Mouse (Mus musculus) midbrain, embryonic 12.5 days (tissue): ENCODE data around the gene Colec11. TPM values are rescaled to one million over a fixed set of nuclear protein-coding genes. Genes with fewer than 3 reads are reported as not detected.
A peak's percentile ranks its signal among the peaks of the same experiment; 100 is the strongest.

ENCODE experiments used
- ATAC-seq: fragments of 200-750 bp; cut with Nextera tagmentation; 2 replicates; pipeline ENCODE4 v1.8.0; 2017; ENCODE audit warnings: low read depth, moderate TSS enrichment, moderate library complexity; ENCODE audit not compliant: low FRiP score
- H3K27ac ChIP-seq: fragments of 300-500 bp; sonication (generic); replicated peaks from 2 replicates; pipeline ENCODE4 v1.5.1; 2016; ENCODE audit warnings: mild to moderate bottlenecking
- H3K27me3 ChIP-seq: fragments of 300-500 bp; sonication (generic); 2 replicates; pipeline ENCODE4 v1.6.1; 2016; ENCODE audit warnings: mild to moderate bottlenecking
- H3K36me3 ChIP-seq: fragments of 300-500 bp; sonication (generic); 2 replicates; pipeline ENCODE4 v1.6.1; 2016
- H3K4me1 ChIP-seq: fragments of 300-500 bp; sonication (generic); 2 replicates; pipeline ENCODE4 v1.6.1; 2016
- H3K4me2 ChIP-seq: fragments of 300-500 bp; sonication (generic); replicated peaks from 2 replicates; pipeline ENCODE4 v1.6.1; 2016; ENCODE audit warnings: mild to moderate bottlenecking, moderate library complexity
- H3K4me3 ChIP-seq: fragments of 300-500 bp; sonication (generic); 2 replicates; pipeline ENCODE4 v1.5.1; 2016; ENCODE audit warnings: mild to moderate bottlenecking
- H3K9ac ChIP-seq: fragments of 300-500 bp; sonication (generic); replicated peaks from 2 replicates; pipeline ENCODE4 v1.6.1; 2016; ENCODE audit warnings: mild to moderate bottlenecking, moderate library complexity
- H3K9me3 ChIP-seq: fragments of 300-500 bp; sonication (generic); 2 replicates; pipeline ENCODE4 v1.6.1; 2016; ENCODE audit warnings: mild to moderate bottlenecking
- WGBS: fragments of 180-500 bp; shearing (Covaris S2); methylation state at CpG from one replicate; pipeline ENCODE4 v1.1.7; 2016; 5-methylcytosine and 5-hydroxymethylcytosine counted together
- polyA plus RNA-seq: library from polyadenylated mRNA; unstranded; fragments of >200 nt; fragmentation: Nextera tagmentation; extraction: Ambion mirVana; gene quantifications from 2 replicates; pipeline ENCODE4 v1.2.1, GENCODE M21; 2016

The Colec11 gene
- polyA plus RNA-seq, 1 experiment from 2014 or later, result 0.17 TPM

- no peak for ATAC-seq
- H3K9me3 ChIP-seq, result no peaks in the 10 kb centered on the region
- H3K9ac ChIP-seq, result no peak overlapping the region
- H3K4me1 ChIP-seq, result peaks cover 8% of the 10 kb centered on the region; the same call in 1 of the 2 replicates
- H3K4me2 ChIP-seq, result no peak overlapping the region
- H3K27ac ChIP-seq, result no peak overlapping the region
- no peak overlapping the region for H3K4me3 ChIP-seq
- peaks cover 24% of the 10 kb centered on the region for H3K36me3 ChIP-seq
- WGBS, result 89% methylated on average over 7 of the region's 7 CpGs
- H3K27me3 ChIP-seq, result no peaks in the 10 kb centered on the region
These were observed 2.2 kb upstream of the Colec11 start for GRCm38 (mm10) chr12:28625407-28625806.

- no peak overlapping the region for H3K4me2 ChIP-seq
- H3K9me3 ChIP-seq, result no peaks in the 10 kb centered on the region
- WGBS, result 88% methylated on average over 2 of the region's 2 CpGs
- no peak for ATAC-seq
- H3K4me3 ChIP-seq, result no peak overlapping the region
- peaks cover 12% of the 10 kb centered on the region for H3K36me3 ChIP-seq
- peaks cover 8% of the 10 kb centered on the region; the same call in 1 of the 2 replicates for H3K4me1 ChIP-seq
- no peak overlapping the region for H3K27ac ChIP-seq
- H3K9ac ChIP-seq, result no peak overlapping the region
- no peaks in the 10 kb centered on the region for H3K27me3 ChIP-seq
These were observed 1.1 kb upstream of the Colec11 start for GRCm38 (mm10) chr12:28624251-28624650.

- WGBS, result 92% methylated on average over 1 of the region's 1 CpGs
- no peaks in the 10 kb centered on the region for H3K27me3 ChIP-seq
- no peak overlapping the region for H3K27ac ChIP-seq
These were observed 536 bp downstream of the Colec11 start for GRCm38 (mm10) chr12:28622641-28623040.

GRCm38 (mm10) chr12:28622167-28622532 is 1.0 kb downstream of the Colec11 start:
- Histone ChIP-seq H3K4me2 (no peak overlapping the region), H3K9me3 (no peaks in the 10 kb centered on the region), H3K27ac (no peak overlapping the region), H3K27me3 (no peaks in the 10 kb centered on the region), H3K4me1 (peaks cover 8% of the 10 kb centered on the region; the same call in 1 of the 2 replicates), H3K9ac (no peak overlapping the region), H3K4me3 (no peak overlapping the region), H3K36me3 (no peaks in the 10 kb centered on the region)
- no peak for ATAC-seq
- WGBS, result 63% methylated on average over 5 of the region's 5 CpGs

More at GRCm38 (mm10) chr12:28622641-28623040, 536 bp downstream of the Colec11 start:
- H3K36me3 ChIP-seq, result no peaks in the 10 kb centered on the region
- H3K4me1 ChIP-seq, result peaks cover 8% of the 10 kb centered on the region; the same call in 1 of the 2 replicates
- H3K4me3 ChIP-seq, result no peak overlapping the region
- no peak overlapping the region for H3K9ac ChIP-seq
- H3K9me3 ChIP-seq, result no peaks in the 10 kb centered on the region
- H3K4me2 ChIP-seq, result no peak overlapping the region
- no peak for ATAC-seq

- peaks cover 8% of the 10 kb centered on the region; the same call in 1 of the 2 replicates for H3K4me1 ChIP-seq
- H3K4me3 ChIP-seq, result no peak overlapping the region
- no peaks in the 10 kb centered on the region for H3K27me3 ChIP-seq
- WGBS, result 37% methylated on average over 7 of the region's 7 CpGs
- no peaks in the 10 kb centered on the region for H3K36me3 ChIP-seq
- no peak for ATAC-seq
- H3K9me3 ChIP-seq, result no peaks in the 10 kb centered on the region
- no peak overlapping the region for H3K4me2 ChIP-seq
- H3K27ac ChIP-seq, result no peak overlapping the region
- no peak overlapping the region for H3K9ac ChIP-seq
These were observed 1.6 kb downstream of the Colec11 start for GRCm38 (mm10) chr12:28621451-28622166.

- Histone ChIP-seq H3K4me2 (no peak overlapping the region), H3K36me3 (no peaks in the 10 kb centered on the region), H3K27me3 (peaks cover 3% of the 10 kb centered on the region; the same call in 1 of the 2 replicates), H3K4me3 (no peak overlapping the region), H3K9me3 (no peaks in the 10 kb centered on the region), H3K4me1 (peaks cover 8% of the 10 kb centered on the region; the same call in 1 of the 2 replicates), H3K9ac (no peak overlapping the region), H3K27ac (no peak overlapping the region)
- 79% methylated on average over 4 of the region's 4 CpGs for WGBS
- no peak for ATAC-seq
These were observed 5.9 kb downstream of the Colec11 start for GRCm38 (mm10) chr12:28617297-28617696.

- H3K27ac ChIP-seq, result no peak overlapping the region
- no peak overlapping the region for H3K9ac ChIP-seq
- H3K4me3 ChIP-seq, result no peak overlapping the region
- no peaks in the 10 kb centered on the region for H3K36me3 ChIP-seq
- H3K4me1 ChIP-seq, result no peaks in the 10 kb centered on the region
- no peak overlapping the region for H3K4me2 ChIP-seq
- peaks cover 3% of the 10 kb centered on the region; the same call in 1 of the 2 replicates for H3K27me3 ChIP-seq
- H3K9me3 ChIP-seq, result no peaks in the 10 kb centered on the region
- 86% methylated on average over 7 of the region's 7 CpGs for WGBS
- no peak for ATAC-seq
These were observed 8.8 kb downstream of the Colec11 start for GRCm38 (mm10) chr12:28614401-28614800.

- Histone ChIP-seq H3K4me2 (no peak overlapping the region), H3K27me3 (peaks cover 3% of the 10 kb centered on the region; the same call in 1 of the 2 replicates), H3K4me1 (peaks cover 10% of the 10 kb centered on the region), H3K27ac (no peak overlapping the region), H3K9me3 (no peaks in the 10 kb centered on the region), H3K36me3 (no peaks in the 10 kb centered on the region), H3K4me3 (no peak overlapping the region), H3K9ac (no peak overlapping the region)
- ATAC-seq, result no peak
- 78% methylated on average over 6 of the region's 6 CpGs for WGBS
These were observed 10.8 kb downstream of the Colec11 start for GRCm38 (mm10) chr12:28612391-28612790.

GRCm38 (mm10) chr12:28607546-28608305 is 15.5 kb downstream of the Colec11 start:
- Histone ChIP-seq H3K4me2 (peak overlapping the region; percentile 16; the same call in 1 of the 2 replicates), H3K9ac (no peak overlapping the region)
- 57% methylated on average over 17 of the region's 17 CpGs for WGBS

GRCm38 (mm10) chr12:28603494-28603893 is 19.7 kb downstream of the Colec11 start:
- Histone ChIP-seq H3K4me3 (no peak overlapping the region), H3K27me3 (no peaks in the 10 kb centered on the region), H3K36me3 (no peaks in the 10 kb centered on the region), H3K9ac (no peak overlapping the region), H3K4me1 (peaks cover 19% of the 10 kb centered on the region), H3K9me3 (no peaks in the 10 kb centered on the region), H3K27ac (no peak overlapping the region), H3K4me2 (no peak overlapping the region)
- ATAC-seq, result no peak
- 75% methylated on average over 1 of the region's 1 CpGs for WGBS

More at GRCm38 (mm10) chr12:28607546-28608305, 15.5 kb downstream of the Colec11 start:
- Histone ChIP-seq H3K36me3 (no peaks in the 10 kb centered on the region), H3K9me3 (no peaks in the 10 kb centered on the region), H3K4me1 (peaks cover 13% of the 10 kb centered on the region), H3K27ac (peak overlapping the region; percentile 54), H3K4me3 (no peak overlapping the region), H3K27me3 (peaks cover under 1% of the 10 kb centered on the region; the same call in 1 of the 2 replicates)
- ATAC-seq, result peak; percentile 54

- H3K27me3 ChIP-seq, result no peaks in the 10 kb centered on the region
- H3K4me3 ChIP-seq, result no peak overlapping the region
- ATAC-seq, result no peak
- no peaks in the 10 kb centered on the region for H3K36me3 ChIP-seq
- 26% methylated on average over 4 of the region's 4 CpGs for WGBS
- peaks cover 8% of the 10 kb centered on the region; the same call in 1 of the 2 replicates for H3K4me1 ChIP-seq
- H3K4me2 ChIP-seq, result no peak overlapping the region
- no peak overlapping the region for H3K27ac ChIP-seq
- no peak overlapping the region for H3K9ac ChIP-seq
- no peaks in the 10 kb centered on the region for H3K9me3 ChIP-seq
These were observed 20.9 kb downstream of the Colec11 start for GRCm38 (mm10) chr12:28602259-28602658.

- Histone ChIP-seq H3K27ac (no peak overlapping the region), H3K9ac (no peak overlapping the region), H3K4me1 (peaks cover 6% of the 10 kb centered on the region; the same call in 1 of the 2 replicates), H3K36me3 (no peaks in the 10 kb centered on the region), H3K27me3 (no peaks in the 10 kb centered on the region), H3K9me3 (no peaks in the 10 kb centered on the region), H3K4me3 (no peak overlapping the region), H3K4me2 (no peak overlapping the region)
- ATAC-seq, result no peak
- 67% methylated on average over 2 of the region's 2 CpGs for WGBS
These were observed 24.6 kb downstream of the Colec11 start for GRCm38 (mm10) chr12:28598526-28598991.
